Mouse (Mus musculus): Measurements from ENCODE around the gene Fgf12. TPM values are rescaled to one million over a fixed set of nuclear protein-coding genes. Genes with fewer than 3 reads are reported as not detected.

Fgf12 gene
- polyA plus RNA-seq (2012; rRNA removed) = 10.2 and 18.0 TPM in 2 replicates

DNA sequence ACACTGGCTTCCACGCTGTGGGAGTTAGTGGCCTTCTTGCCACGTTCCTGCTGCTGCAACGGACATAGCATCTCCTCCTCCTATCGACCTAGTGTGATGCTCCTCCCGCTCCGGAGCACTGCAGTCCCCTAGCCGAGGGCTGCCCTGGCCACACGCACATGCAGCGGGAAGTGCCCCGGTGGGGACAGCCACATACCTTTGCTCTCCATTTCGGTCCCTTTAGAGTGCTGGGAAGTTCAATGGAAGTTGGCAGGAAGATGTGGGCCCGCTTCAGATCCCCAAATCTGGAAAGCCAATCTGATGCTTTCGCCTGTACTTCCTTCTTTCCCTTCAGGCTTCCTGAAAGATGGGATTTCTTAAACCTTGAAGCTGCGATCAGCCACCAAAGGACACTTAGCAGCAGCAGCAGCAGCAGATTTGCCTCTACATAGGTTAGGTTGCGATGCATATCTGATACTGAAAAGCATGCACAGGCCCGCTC lies at the start of gene Fgf12:
TSS of gene Fgf12 (minus strand) at position 431 of the 481 bp plus-strand sequence.
- TF ChIP-seq CTCF (IDR thresholded peaks at IDR 0.05; ENCODE audit: borderline replicate concordance, extremely low read depth, insufficient read depth, insufficient read length) = no peak
- no peak for TF ChIP-seq POLR2A (IDR thresholded peaks at IDR 0.05; ENCODE audit: borderline replicate concordance, extremely low read depth, insufficient read depth, insufficient read length, poor library complexity, severe bottlenecking)
- peak; percentile 57 for DNase-seq (ENCODE audit: low read depth)

DNA sequence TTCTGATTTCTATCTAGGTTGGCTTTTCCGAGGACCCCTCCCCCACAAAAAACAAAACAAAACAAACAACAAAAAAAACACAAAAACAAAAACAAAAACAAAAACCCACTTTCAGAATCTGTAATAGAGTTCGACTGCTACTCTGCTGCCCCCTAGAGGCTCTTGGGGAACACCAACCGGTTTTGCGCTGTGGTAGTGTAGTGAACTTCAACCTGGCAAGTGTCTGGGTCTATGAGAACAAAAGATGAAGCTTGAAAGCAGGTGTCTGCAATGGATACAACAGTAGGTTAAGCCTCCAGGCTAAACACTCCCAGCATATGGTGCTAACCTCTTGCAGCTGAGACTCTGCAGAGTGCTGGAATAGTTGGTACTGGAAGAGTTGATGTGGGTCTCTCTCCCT lies 40.2 kb upstream of the Fgf12 start:
- TF ChIP-seq CTCF (IDR thresholded peaks at IDR 0.05; ENCODE audit: borderline replicate concordance, extremely low read depth, insufficient read depth, insufficient read length) = peak; percentile 76; the same call in 1 of the 2 replicates
- TF ChIP-seq POLR2A (IDR thresholded peaks at IDR 0.05; ENCODE audit: borderline replicate concordance, extremely low read depth, insufficient read depth, insufficient read length, poor library complexity, severe bottlenecking) = no peak
- peak; percentile 67 for DNase-seq (ENCODE audit: low read depth)

GRCm38 (mm10) chr16:28770276-28770675 lies 17.4 kb upstream of the Fgf12 start:
- DNase-seq (ENCODE audit: low read depth) = no peak
- TF ChIP-seq POLR2A (IDR thresholded peaks at IDR 0.05; ENCODE audit: borderline replicate concordance, extremely low read depth, insufficient read depth, insufficient read length, poor library complexity, severe bottlenecking) (no peak), CTCF (IDR thresholded peaks at IDR 0.05; ENCODE audit: borderline replicate concordance, extremely low read depth, insufficient read depth, insufficient read length) (peak; percentile 34; the same call in 1 of the 2 replicates)

GRCm38 (mm10) chr16:28761417-28761976 lies 8.6 kb upstream of the Fgf12 start:
- TF ChIP-seq CTCF (IDR thresholded peaks at IDR 0.05; ENCODE audit: borderline replicate concordance, extremely low read depth, insufficient read depth, insufficient read length) (no peak), POLR2A (IDR thresholded peaks at IDR 0.05; ENCODE audit: borderline replicate concordance, extremely low read depth, insufficient read depth, insufficient read length, poor library complexity, severe bottlenecking) (no peak)
- peak; percentile 73 for DNase-seq (ENCODE audit: low read depth)

GRCm38 (mm10) chr16:28753124-28753917 lies 453 bp upstream of the Fgf12 start:
- no peak for TF ChIP-seq CTCF (IDR thresholded peaks at IDR 0.05; ENCODE audit: borderline replicate concordance, extremely low read depth, insufficient read depth, insufficient read length)
- TF ChIP-seq POLR2A (IDR thresholded peaks at IDR 0.05; ENCODE audit: borderline replicate concordance, extremely low read depth, insufficient read depth, insufficient read length, poor library complexity, severe bottlenecking) = peak; percentile 30; the same call in 1 of the 2 replicates

GRCm38 (mm10) chr16:28734461-28734860 lies 18.4 kb downstream of the Fgf12 start:
- no peak for DNase-seq (ENCODE audit: low read depth)
- TF ChIP-seq POLR2A (IDR thresholded peaks at IDR 0.05; ENCODE audit: borderline replicate concordance, extremely low read depth, insufficient read depth, insufficient read length, poor library complexity, severe bottlenecking) (no peak), CTCF (IDR thresholded peaks at IDR 0.05; ENCODE audit: borderline replicate concordance, extremely low read depth, insufficient read depth, insufficient read length) (no peak)

More at GRCm38 (mm10) chr16:28753124-28753917, 453 bp upstream of the Fgf12 start:
- DNase-seq (ENCODE audit: low read depth) = peak; percentile 98

- no peak for DNase-seq (ENCODE audit: low read depth)
- TF ChIP-seq POLR2A (IDR thresholded peaks at IDR 0.05; ENCODE audit: borderline replicate concordance, extremely low read depth, insufficient read depth, insufficient read length, poor library complexity, severe bottlenecking) (no peak), CTCF (IDR thresholded peaks at IDR 0.05; ENCODE audit: borderline replicate concordance, extremely low read depth, insufficient read depth, insufficient read length) (no peak)
Measured at GRCm38 (mm10) chr16:28726792-28727191, 26.1 kb downstream of the Fgf12 start.

DNA sequence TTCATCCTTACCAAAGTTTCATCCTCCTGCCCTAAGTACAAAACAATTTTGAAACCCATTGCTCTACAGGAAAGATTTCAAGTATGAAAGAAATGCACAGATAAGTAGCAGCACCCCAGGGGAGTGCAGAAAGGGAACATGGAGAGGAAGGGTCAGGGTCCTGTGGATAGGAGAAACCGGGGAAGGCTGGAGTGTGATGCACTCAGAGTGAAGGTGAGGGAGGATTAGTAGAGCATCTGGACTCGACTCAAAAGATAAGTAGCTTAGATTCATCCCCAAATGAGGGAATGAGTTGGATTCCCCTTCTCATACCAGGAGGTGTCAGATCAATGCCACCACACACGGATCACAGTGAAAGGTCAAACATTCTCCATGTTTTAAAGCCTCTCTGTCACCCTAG lies 46.2 kb downstream of the Fgf12 start:
- no peak for DNase-seq (ENCODE audit: low read depth)
- no peak for TF ChIP-seq POLR2A (IDR thresholded peaks at IDR 0.05; ENCODE audit: borderline replicate concordance, extremely low read depth, insufficient read depth, insufficient read length, poor library complexity, severe bottlenecking)
- no peak for TF ChIP-seq CTCF (IDR thresholded peaks at IDR 0.05; ENCODE audit: borderline replicate concordance, extremely low read depth, insufficient read depth, insufficient read length)

DNA sequence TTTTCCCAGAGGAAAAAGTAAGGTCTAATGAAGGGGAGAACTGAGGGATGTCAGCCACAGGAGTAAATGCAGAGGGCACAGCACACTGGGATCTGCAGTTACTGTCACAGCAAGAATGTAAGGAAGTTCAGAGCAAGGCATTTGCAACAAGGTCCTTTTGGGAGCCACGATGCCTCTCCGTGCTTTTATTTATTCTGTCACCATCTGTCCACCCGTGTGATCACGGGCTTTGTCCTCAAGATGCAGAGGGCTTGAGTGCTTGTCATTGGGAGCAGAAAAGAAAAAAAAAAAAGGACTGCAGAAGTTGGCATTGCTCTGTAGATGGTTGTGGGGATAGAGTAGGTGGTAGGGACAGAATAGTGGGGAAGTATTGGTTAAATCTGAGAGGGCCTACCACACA lies 52.5 kb downstream of the Fgf12 start:
- TF ChIP-seq POLR2A (IDR thresholded peaks at IDR 0.05; ENCODE audit: borderline replicate concordance, extremely low read depth, insufficient read depth, insufficient read length, poor library complexity, severe bottlenecking) = no peak
- no peak for TF ChIP-seq CTCF (IDR thresholded peaks at IDR 0.05; ENCODE audit: borderline replicate concordance, extremely low read depth, insufficient read depth, insufficient read length)

GRCm38 (mm10) chr16:28696851-28697250 lies 56.0 kb downstream of the Fgf12 start:
- no peak for DNase-seq (ENCODE audit: low read depth)
- no peak for TF ChIP-seq CTCF (IDR thresholded peaks at IDR 0.05; ENCODE audit: borderline replicate concordance, extremely low read depth, insufficient read depth, insufficient read length)
- TF ChIP-seq POLR2A (IDR thresholded peaks at IDR 0.05; ENCODE audit: borderline replicate concordance, extremely low read depth, insufficient read depth, insufficient read length, poor library complexity, severe bottlenecking) = no peak

More for the DNA sequence above, 52.5 kb downstream of the Fgf12 start:
- no peak for DNase-seq (ENCODE audit: low read depth)

GRCm38 (mm10) chr16:28694113-28694899 lies 58.6 kb downstream of the Fgf12 start:
- DNase-seq (ENCODE audit: low read depth) = peak; percentile 22
- no peak for TF ChIP-seq CTCF (IDR thresholded peaks at IDR 0.05; ENCODE audit: borderline replicate concordance, extremely low read depth, insufficient read depth, insufficient read length)
- no peak for TF ChIP-seq POLR2A (IDR thresholded peaks at IDR 0.05; ENCODE audit: borderline replicate concordance, extremely low read depth, insufficient read depth, insufficient read length, poor library complexity, severe bottlenecking)
